Mouse (Mus musculus) frontal cortex, adult 2 months (tissue): ENCODE measurements around the gene Dpp6. TPM values are rescaled to one million over a fixed set of nuclear protein-coding genes. Genes with fewer than 3 reads are reported as not detected.

Source experiments
- DNase-seq, 2 experiments: peaks; one replicate each; pipeline ENCODE4 v3.0.0; 2022; ENCODE audit warnings: low spot score in 1 of 2; ENCODE audit errors: extremely low spot score in 1 of 2
- polyA plus RNA-seq: library from polyadenylated mRNA; depleted of rRNA; stranded (reverse); fragments of >200 nt; gene quantifications from 2 replicates; pipeline ENCODE4 v1.2.3, GENCODE M21; 2012

Gene Dpp6
- polyA plus RNA-seq, 1 experiment, result 133 TPM

DNA sequence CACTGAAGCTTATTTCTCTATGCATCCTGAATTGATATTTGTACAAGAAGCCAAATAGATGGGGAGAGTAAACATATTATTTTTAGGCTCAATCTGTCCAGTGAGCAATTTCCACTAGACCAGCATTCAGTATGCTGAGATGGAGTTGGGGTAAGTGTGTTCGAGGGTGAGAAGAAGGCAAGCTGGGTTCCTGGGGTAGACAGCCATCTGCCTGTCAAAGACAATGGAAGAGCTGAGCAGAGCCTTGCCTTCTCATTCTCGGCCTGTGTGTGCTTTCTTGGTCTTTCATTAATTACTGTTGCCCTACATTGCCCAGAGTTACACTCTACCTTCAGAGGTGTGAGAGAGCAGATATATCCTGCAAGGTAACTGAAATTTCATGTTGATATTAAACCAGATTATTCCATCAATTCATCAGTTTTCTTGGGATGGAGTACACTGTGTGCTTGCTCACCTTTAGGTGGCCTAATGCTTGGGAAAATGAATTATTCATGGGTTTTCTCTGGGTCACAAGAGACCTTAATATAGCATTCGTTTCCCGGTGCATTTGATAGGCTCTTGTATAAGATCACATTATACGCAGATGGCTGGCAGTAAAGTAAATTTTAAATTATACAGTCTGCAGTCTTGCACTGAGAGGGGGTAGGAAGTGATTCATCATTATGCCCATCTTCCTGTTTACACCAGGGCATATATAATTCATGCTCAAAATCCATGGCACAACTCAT, 374.4 kb downstream of the Dpp6 start:
- no peak for DNase-seq

DNA sequence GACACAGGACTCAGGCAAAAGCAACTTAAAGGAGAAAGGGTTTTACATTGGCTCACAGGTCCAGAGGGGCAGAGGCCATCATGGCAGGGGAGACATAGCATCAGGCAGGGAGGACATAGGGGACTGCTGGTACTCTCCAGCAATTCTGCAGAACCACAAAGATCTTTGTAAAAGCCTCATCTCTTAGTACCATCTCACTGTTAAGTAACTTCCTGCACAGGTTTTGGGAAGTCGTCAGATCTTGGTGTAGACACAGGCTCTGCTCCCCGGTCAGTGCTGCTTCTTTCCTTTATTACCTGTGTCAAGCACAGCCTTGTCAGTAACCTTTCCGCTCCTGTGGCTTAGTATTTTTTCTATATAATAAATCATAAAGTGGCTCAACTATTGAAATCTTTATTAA, 377.2 kb downstream of the Dpp6 start:
- no peak for DNase-seq

DNA sequence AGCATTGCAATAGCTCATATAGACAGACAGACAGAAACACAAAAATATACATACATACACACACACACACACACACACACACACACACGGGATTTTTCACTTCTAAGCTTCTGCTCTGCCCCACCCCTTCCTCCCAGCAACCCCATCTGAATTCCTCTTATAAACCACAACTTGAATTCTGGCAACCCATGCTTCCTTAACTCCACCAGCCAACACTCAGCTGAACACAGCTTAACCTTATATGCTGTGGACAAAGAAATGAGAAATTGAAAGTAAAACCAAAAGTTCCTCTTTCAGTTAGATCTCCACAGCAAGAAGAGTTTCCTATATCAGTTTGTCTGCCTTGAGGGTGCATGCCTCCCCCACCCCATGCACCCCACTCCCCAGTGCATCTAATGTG, 378.0 kb downstream of the Dpp6 start:
- no peak for DNase-seq

DNA sequence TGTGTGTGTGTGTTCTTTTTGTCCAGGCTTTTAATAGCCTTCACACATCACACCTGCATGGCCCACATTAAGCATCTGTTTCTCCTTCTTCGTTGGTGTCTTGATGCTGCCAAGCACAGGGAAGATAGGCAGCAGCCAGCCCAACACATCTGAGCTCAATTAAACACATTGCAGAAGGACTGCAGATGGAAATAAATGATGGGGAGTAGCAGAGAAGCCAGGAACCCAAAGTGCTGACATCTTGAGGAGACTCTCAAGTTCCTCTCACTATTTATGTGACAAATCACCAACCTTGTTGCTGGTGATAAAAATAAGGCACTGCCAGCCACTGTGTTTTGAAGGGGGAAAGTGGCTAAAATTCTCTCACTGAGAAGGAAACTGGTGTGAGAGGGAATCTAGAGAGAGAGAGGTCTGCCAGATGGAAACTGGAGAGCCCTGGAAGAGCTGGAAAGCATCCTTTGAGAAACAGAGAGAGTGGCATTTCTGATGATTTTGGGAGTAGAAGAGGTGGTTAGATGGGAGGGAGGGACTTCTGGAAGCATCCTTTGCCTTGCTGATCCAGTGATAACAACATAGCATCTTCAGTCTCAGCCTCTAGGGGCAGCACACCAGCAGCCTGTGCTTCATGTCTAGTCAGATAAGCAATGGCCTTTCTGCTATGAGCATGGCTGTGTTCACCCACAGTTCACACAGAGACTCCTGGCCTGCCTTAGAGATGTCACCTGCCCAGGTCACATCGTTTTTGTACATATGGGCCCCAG, 383.8 kb downstream of the Dpp6 start:
- DNase-seq, result peak; percentile 59 to 62

- DNase-seq, result no peak
Observed at GRCm38 (mm10) chr5:27203131-27203530, 386.1 kb downstream of the Dpp6 start.

DNA sequence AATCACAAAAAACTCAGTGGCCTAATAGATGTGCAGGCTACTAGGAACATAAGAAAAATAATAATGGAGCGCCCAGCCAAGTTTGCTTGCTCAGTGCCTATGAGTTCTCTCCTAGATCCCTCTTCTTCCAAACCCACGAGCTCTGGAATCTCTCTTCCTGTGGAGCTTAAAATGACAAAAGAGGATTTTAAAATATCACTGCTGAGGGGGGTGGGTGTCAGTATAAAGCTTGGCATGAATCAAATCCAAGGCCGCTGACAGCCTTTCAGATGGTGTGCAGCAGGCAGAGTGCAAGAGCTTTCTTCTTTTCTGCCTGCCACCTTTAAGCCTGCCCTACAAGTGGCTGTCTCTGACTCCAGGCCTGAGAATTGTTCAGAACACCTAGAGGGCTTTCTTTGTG, 387.7 kb downstream of the Dpp6 start:
- peak; percentile 28 to 66 for DNase-seq

- DNase-seq, result peak in 1 of 2 experiments; percentile 15
Observed at GRCm38 (mm10) chr5:27205754-27206153, 388.8 kb downstream of the Dpp6 start.

GRCm38 (mm10) chr5:27206213-27206612, 389.2 kb downstream of the Dpp6 start:
- DNase-seq, result no peak

DNA sequence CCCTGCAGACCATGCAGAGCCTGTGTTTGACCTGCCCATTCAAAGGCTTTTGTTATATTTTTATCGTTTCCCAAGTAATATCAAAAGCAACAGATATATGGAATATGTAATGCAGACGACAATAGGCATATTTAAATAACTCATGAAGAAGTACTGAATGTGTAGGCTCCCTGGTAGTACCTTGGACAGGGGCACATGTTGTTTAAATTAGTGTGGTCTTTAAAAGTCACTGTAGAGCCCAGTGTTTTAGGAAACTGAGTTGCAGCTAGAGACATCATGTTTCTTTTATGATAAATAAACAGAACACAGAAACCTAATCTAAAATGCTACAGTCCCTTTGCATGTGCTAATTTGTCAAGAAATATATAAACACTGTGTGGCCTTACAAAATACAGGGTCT, 403.1 kb downstream of the Dpp6 start:
- no peak for DNase-seq

DNA sequence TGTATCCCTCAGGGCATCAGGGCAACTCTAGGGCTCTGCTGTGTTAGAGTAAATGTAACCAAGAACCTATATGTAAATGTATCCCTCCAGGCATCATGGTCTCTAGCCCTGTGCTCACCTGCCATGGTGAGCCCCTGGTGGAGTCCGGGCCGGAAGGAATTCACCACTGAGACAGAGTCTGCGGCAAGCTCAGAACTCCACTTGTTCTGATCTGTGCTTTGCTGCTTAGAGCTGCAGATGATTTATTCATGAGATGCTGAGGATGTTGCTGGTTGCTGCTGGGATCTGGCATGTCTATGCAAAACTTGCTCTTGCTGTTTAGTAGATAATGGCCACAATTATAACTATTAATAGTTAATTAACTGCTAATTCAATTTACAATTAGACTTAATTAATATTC, 425.1 kb downstream of the Dpp6 start:
- no peak for DNase-seq

DNA sequence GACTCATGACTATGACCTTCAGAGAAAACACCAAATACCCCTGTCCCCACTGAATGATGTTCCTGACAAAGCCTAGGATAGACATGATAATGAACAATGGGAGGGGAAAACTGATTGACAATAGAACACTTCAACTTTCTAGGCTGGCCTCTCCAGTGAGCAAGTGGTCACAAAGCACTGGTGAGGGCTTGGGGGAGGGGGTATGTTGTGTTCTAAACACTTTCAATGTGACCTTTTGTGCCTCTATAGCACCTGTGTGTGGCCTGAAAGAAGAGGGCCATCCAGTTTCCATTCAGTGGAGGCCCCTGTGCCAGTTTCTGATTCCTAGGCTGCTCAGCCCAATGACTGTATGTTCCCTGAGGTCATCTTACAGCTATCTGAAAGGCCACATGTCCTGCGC, 426.2 kb downstream of the Dpp6 start:
- no peak for DNase-seq

DNA sequence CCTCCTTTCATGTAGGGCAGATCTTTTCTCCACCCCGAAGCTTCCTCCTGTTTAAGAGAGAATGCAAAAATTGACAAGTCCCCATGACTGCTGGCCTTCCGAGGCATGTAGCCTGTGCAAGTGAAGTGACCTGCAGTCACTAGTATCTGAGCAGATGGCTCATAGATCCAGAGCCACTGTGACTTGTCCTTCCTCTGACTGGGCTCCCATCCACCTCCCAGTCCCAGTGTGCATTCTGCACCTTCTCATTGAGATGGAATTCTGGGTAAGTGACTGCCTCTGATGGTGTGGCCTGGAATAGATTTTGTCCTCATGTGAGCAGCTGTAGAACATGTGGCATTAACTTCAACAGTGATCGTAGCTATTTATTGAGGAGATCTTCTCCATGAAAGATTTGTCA, 430.8 kb downstream of the Dpp6 start:
- DNase-seq, result no peak

GRCm38 (mm10) chr5:27248685-27249084, 431.7 kb downstream of the Dpp6 start:
- DNase-seq, result no peak

DNA sequence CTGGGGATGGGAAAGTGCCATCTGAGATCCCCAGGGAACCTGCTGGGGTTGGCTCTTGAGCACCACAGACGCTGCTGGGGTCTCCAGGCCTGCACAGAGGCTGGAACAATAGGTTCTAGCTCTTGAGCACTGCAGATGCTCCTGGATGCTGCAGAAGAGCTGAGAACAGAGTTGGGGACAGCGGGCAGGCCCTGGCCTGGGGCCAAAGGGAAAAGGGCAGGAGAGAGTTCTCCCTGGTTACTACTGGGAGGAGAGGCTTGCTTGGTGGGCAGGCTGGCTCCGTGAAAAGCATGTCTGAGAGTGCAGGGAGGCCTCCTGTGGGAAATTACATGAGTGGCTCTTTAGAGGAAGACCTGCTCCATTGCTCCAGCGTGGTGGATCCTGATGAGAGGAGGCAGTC, 432.9 kb downstream of the Dpp6 start:
- no peak for DNase-seq

- DNase-seq, result no peak
Observed at GRCm38 (mm10) chr5:27250906-27251305, 433.9 kb downstream of the Dpp6 start.

DNA sequence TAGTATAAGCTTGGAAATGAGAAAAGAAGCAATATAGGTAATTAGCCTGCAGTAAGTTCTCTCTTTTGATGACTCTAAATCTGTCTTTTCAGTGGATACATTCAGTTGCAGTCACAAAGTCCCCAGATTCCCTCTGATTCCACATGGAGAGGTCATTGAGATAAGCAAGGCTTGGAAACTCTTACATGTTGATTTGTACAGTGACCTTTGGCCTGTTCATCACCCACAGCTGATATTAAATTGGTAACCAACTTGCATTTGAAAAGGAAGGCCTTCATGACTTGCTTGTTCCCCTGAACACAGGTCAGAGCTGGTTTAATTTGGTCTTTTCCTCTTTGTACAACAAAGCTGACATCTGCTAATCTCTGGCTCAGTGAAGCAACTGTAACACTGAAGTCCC, 434.4 kb downstream of the Dpp6 start:
- DNase-seq, result no peak

DNA sequence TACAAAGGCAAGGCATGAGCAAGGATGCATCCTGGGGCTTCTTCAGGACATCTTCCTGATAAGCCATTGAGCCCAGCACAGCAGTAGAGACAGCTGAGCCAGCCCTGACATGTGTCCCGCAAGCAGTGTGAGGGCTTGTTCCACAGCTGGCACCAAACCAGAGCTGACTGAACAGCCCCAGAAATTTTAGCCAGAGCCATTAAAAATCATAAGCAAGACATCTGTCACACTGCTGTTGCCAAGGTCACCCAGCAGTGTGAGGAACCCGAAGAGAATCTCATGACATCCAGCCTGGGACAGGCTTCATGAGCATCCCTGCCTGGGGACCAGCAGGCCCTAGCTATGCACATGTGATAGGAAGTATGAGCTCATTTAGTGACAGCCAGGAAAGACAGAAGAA, 438.2 kb downstream of the Dpp6 start:
- no peak for DNase-seq

GRCm38 (mm10) chr5:27258636-27259035, 441.6 kb downstream of the Dpp6 start:
- no peak for DNase-seq

GRCm38 (mm10) chr5:27261746-27262727, 445.0 kb downstream of the Dpp6 start:
- peak; percentile 51 to 80 for DNase-seq

GRCm38 (mm10) chr5:27262751-27263150, 445.7 kb downstream of the Dpp6 start:
- peak in 1 of 2 experiments; percentile 34 for DNase-seq

DNA sequence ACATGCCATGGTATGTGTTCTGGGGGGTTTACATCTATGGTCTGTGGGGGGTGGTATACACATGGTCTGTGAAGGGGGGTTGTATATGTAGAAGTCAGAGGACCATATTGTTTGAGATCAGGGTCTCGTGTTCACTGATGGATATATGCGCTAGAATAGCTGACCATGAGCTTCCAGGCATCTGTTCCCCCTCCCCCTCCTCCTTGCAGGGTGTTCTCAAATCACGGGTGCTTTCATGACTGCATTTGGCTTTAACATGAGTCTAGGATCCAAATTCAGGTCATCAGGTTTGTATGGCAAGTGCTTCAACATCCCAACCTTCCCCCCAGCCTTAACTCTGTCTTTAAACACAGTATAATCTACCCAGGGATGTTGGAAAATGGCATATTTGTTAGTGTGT, 448.3 kb downstream of the Dpp6 start:
- no peak for DNase-seq
